Mouse (Mus musculus): Measurements from ENCODE around the gene Rhebl1.

Gene Rhebl1

GRCm38 (mm10) chr15:98916016-98916415 lies 21.7 kb upstream of the Rhebl1 start:
- DNase-seq (ENCODE audit: extremely low spot score, low read depth, low spot score) = no peak

GRCm38 (mm10) chr15:98914903-98915302 lies 20.6 kb upstream of the Rhebl1 start:
- DNase-seq (ENCODE audit: extremely low spot score, low read depth, low spot score) = no peak

DNA sequence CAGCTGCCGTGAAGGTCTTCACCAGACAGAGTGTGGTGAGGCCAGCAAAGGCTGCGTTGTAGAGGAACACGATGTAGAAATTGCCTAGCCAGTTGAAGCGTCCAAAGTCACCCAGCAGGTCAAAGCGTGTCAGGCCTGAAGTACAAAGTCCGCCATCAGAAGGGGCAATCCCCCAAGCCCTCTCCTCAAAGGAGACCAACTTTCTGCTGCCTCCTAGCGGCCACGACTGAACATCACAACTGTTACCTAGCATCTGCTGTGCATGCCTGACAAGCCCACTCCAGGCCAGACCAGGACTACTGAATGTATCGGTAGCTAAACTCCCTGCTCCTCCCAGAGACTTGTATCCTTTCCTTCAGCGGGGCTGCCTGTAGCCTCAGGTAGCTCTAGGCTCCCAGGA lies 10.4 kb upstream of the Rhebl1 start:
- DNase-seq (ENCODE audit: extremely low spot score, low read depth, low spot score) = no peak

- no peak for DNase-seq (ENCODE audit: extremely low spot score, low read depth, low spot score)
These were observed 8.3 kb upstream of the Rhebl1 start for GRCm38 (mm10) chr15:98902600-98902999.

DNA sequence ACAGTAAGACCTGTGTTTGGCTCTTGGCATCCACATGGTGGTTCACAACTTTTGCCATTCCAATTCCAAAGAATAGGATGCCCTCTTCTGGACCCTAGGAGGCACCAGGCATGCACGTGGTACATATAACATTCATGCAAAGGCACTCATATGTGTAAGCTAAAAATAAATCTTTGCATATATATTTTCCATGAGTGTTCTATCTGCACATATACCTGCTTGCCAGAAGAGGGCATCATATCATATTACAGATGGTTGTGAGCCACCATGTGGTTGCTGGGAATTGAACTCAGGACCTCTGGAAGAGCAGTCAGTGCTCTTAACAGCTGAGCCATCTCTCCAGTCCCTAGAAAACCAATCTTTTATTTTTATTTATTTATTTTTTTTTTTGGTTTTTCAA lies 7.2 kb upstream of the Rhebl1 start:
- DNase-seq (ENCODE audit: extremely low spot score, low read depth, low spot score) = no peak

DNA sequence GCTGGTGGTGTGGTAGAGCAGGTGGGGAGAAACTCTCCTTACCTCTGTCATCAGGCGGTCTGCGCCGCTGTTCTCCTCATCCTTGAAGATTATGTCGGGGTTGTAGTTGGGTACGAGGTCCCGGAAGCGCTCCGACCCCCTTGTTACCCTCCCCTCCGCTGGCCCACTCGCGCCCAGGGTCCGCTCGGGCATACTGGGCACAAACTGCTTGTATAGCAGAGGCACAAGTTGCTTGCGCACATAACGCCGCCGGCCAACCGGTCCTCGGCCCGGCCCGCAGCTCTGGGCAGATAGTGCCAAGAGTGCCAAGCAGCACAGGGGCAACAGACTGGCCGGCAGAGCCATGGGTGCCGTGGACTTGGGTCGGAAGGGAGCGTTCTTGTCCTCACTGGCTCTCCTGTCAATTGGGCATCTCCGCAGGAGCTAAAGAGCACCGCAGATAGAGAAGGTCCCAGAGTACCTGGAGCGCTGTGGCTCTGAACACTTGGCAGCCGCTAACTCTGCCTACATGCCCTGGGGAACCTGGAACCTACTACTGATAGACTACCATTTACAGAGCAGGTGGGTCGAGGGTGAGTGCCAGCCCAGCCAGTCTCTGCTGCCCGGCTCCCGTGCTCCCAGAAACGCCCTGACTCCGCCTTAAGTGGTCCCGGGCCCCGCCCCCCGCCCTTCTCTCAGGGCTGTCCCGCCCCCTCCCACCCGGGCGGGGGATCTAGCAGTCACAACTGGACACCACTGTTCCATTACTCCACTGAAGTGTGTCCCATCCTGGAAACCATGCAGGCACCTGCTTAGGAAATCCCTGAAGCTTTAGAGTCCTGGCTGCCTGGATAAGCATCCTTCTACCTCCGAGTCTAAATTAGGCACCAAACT lies 3.8 kb upstream of the Rhebl1 start, which contains the start of gene Dhh:
TSS of gene Dhh (minus strand) at position 613 of the 873 bp plus-strand sequence.
- no peak for DNase-seq (ENCODE audit: extremely low spot score, low read depth, low spot score)

DNA sequence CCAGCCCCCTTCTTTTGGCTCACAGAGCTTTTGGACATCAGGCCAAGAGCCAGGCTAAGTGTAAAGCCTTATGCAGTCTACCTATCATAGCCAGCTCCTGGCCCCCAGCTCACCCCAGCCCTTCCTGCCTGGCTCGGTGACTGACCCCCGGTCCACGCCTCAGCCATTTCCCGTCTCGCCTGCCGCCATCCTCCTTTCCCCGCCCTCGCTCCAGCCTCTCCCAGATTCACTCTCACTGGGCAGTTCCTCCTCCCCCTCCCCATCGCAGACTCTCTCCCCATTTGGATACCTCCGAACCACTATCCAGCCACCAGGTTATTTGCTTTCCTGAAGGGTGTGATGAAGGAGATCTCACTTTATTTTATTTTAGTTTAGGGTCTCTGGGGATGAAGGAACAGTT lies 3.2 kb upstream of the Rhebl1 start:
- no peak for DNase-seq (ENCODE audit: extremely low spot score, low read depth, low spot score)

- DNase-seq (ENCODE audit: extremely low spot score, low read depth, low spot score) = no peak
These were observed 1.6 kb upstream of the Rhebl1 start for GRCm38 (mm10) chr15:98895635-98896589.

DNA sequence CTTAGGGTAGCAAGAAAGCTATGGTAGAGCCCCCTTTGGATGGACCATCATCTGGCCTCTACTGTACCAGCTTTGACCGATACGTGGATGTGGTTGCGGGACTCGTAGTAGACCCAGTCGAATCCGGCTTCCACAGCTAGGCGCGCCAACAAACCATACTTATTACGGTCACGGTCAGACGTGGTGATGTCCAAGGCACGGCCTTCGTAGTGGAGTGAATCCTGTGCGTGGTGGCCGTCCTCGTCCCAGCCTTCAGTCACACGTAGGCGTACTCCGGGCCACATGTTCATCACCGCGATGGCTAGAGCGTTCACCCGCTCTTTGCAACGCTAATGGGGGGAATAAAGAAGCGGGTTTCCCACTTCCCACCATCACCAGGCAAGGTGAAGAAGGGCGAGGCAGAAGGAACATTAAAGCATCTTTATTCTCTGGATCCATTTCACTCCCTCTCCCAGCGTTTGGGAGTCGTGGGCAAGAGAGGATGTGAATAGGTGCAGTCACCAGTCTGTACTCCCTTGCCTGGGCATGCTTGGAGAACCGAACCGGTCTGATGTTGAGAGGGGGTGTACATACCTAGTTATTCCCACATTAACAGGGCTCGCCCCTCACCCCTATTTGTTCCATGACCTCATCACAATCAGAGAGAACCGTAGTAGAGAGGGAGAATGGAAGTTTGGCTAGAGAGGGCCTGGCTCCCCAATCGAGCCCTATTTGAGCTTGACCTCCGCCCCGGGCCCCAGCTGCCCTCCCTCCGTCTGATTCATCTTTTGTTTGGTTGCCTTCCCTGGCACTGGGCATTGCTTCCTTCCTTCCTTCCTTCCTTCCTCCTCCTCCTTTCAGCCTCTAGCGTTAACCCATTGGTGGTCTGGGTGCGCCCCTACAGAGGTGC lies 650 bp upstream of the Rhebl1 start:
- DNase-seq (ENCODE audit: extremely low spot score, low read depth, low spot score) = no peak

- DNase-seq (ENCODE audit: extremely low spot score, low read depth, low spot score) = no peak
These were observed 1.3 kb downstream of the Rhebl1 start for GRCm38 (mm10) chr15:98893036-98893435.

- no peak for DNase-seq (ENCODE audit: extremely low spot score, low read depth, low spot score)
These were observed 2.3 kb downstream of the Rhebl1 start for GRCm38 (mm10) chr15:98891907-98892606.

GRCm38 (mm10) chr15:98891198-98891742 lies 3.1 kb downstream of the Rhebl1 start:
- DNase-seq (ENCODE audit: extremely low spot score, low read depth, low spot score) = no peak

- DNase-seq (ENCODE audit: extremely low spot score, low read depth, low spot score) = no peak
These were observed 6.8 kb downstream of the Rhebl1 start for GRCm38 (mm10) chr15:98887526-98887925.

DNA sequence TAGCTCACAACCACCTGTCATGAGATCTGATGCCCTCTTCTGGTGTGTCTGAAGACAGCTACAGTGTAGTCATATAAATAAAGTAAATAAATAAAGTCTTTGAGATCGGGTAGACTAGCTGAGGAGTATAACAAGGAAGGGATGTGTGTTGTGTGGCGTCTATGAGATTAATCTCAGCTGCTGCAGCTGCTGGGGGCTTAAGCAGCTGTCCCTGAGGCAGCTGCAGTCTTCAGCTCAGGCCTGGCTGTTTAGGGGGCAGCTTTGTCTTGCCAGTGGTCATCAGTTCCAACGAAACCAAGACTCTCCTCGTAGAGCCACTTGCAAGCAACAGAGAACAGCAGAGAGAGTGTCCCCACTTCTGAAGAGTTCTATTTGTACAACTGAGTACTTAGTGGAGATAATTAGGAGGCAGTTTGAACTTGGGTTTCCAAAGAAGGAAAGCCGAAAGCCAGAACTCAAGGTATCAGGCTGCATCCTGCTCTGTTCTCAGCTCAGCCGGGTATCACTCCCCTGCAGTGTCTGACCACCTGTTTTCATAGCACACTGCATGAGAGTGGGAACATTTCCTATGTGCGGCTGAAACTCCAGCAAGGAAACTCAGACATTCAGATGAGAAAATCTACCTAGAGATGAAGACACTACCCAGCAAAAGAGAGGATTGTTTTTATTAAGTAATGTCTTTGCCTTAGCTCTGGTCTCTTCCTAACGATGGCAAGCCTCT lies 7.5 kb downstream of the Rhebl1 start:
- DNase-seq (ENCODE audit: extremely low spot score, low read depth, low spot score) = no peak

DNA sequence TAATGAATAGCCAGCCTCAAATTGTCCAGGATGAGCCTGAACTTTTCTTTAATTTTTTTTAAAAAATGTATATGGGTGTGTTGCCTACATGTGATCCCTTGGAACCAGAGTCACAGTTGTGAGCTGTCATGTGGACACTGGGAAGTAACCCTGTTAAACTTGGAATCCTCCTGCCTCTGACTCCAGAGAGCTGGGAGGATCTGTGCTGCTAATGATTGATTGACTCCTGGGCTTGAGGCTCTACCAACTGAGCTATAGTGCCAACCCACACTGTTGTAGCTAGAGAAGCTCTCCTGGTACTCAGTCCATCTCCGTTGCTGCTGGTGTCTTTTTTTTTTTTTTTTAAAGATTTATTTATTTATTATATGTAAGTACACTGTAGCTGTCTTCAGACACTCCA lies 10.2 kb downstream of the Rhebl1 start:
- no peak for DNase-seq (ENCODE audit: extremely low spot score, low read depth, low spot score)

DNA sequence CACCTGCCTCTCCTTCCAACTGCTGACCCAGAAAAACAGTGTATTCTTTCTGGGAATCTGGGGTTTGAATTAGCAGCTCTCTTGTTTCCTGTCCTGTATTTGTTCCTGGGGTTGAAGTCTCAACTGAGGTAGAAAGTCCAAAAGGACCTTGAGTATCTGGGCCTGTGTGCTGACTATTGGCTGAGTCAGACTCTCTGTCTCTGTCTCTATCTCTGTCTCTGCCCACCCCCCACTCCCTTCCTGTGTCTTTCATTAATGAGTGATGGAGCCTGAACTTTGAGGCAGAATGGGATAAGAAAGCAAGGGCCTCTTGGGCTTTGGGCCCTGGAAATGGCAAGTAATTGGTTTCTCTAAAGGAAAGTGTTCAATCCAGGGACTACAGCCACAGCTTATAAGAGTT lies 10.7 kb downstream of the Rhebl1 start:
- DNase-seq (ENCODE audit: extremely low spot score, low read depth, low spot score) = no peak

GRCm38 (mm10) chr15:98881656-98882008 lies 12.7 kb downstream of the Rhebl1 start:
- DNase-seq (ENCODE audit: extremely low spot score, low read depth, low spot score) = no peak

DNA sequence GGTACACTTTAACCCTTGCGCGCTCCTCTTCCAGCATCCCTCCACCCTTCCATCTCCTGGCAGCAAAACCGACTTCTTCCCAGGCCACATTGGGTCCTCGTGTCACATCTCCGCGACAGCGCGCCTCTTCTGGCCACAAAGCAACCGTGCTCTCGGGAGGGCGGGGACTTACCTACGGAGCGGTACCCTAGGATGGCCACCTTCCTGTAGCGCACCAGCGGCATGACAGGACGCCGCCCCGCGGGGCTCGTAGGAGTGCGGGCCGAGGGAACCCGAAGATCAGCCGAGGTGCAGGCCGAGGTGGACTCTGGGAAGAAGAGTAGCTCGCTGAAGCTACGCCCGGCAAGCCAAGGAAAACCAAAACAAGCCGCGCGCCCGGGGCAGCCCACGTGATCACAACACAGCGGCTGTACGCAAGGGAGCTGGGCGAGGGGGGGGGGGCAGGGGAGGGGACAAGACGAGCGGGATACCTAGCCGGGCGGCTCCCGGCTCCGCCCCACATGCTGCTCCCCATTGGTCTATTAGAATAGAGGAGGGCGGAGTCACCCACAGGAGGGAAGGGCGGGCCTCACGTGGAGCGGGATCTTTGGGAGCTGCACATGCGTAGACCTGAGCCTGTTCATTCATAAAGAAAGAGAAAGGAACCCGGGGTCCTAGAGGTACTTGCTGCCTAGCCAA lies 13.2 kb downstream of the Rhebl1 start:
- no peak for DNase-seq (ENCODE audit: extremely low spot score, low read depth, low spot score)

GRCm38 (mm10) chr15:98877331-98877730 lies 17.0 kb downstream of the Rhebl1 start:
- no peak for DNase-seq (ENCODE audit: extremely low spot score, low read depth, low spot score)
